Mouse (Mus musculus) heart, embryonic 16.5 days (tissue): ENCODE data around the gene Kif1c. TPM values are rescaled to one million over a fixed set of nuclear protein-coding genes. Genes with fewer than 3 reads are reported as not detected.
A peak's percentile ranks its signal among the peaks of the same experiment; 100 is the strongest.

ENCODE experiments used
- ATAC-seq: fragments of 200-750 bp; cut with Nextera tagmentation; replicated peaks from 2 replicates; pipeline ENCODE4 v1.8.0; 2017; ENCODE audit warnings: moderate number of reproducible peaks; ENCODE audit not compliant: insufficient read depth, low FRiP score; ENCODE audit errors: extremely low read depth
- H3K27ac ChIP-seq: fragments of 300-500 bp; sonication (generic); 2 replicates; pipeline ENCODE4 v1.5.1; 2014; ENCODE audit warnings: mild to moderate bottlenecking, low read length, control low read depth, moderate library complexity
- H3K27me3 ChIP-seq: fragments of 300-500 bp; sonication (generic); 2 replicates; pipeline ENCODE4 v1.6.1; 2014; ENCODE audit warnings: low read length, mixed read lengths; ENCODE audit not compliant: control insufficient read depth, insufficient read depth
- H3K36me3 ChIP-seq: fragments of 300-500 bp; sonication (generic); 2 replicates; pipeline ENCODE4 v1.6.1; 2014; ENCODE audit not compliant: control insufficient read depth, insufficient read depth
- H3K4me1 ChIP-seq: fragments of 300-500 bp; sonication (generic); 2 replicates; pipeline ENCODE4 v1.6.1; 2014; ENCODE audit warnings: low read length, mixed read lengths; ENCODE audit not compliant: control insufficient read depth, insufficient read depth
- H3K4me2 ChIP-seq: fragments of 300-500 bp; sonication (generic); 2 replicates; pipeline ENCODE4 v1.6.1; 2014; ENCODE audit warnings: low read depth, mild to moderate bottlenecking, control low read depth, low read length
- H3K4me3 ChIP-seq: fragments of 300-500 bp; sonication (generic); 2 replicates; pipeline ENCODE4 v1.5.1; 2014; ENCODE audit warnings: mild to moderate bottlenecking, control low read depth, low read length
- H3K9ac ChIP-seq: fragments of 300-500 bp; sonication (generic); 2 replicates; pipeline ENCODE4 v1.6.1; 2014; ENCODE audit warnings: low read length, control low read depth
- H3K9me3 ChIP-seq: fragments of 300-500 bp; sonication (generic); replicated peaks from 2 replicates; pipeline ENCODE4 v1.6.1; 2016; ENCODE audit warnings: low read length; ENCODE audit not compliant: control insufficient read depth
- WGBS: fragments of 180-500 bp; shearing (Covaris S2); extraction: QIAGEN DNeasy Blood & Tissue Kit; methylation state at CpG from one replicate; pipeline ENCODE4 v1.1.7; 2014; 5-methylcytosine and 5-hydroxymethylcytosine counted together
- polyA plus RNA-seq: library from polyadenylated mRNA; unstranded; fragments of >200 nt; fragmentation: Nextera tagmentation; extraction: Ambion mirVana; gene quantifications from 2 replicates; pipeline ENCODE4 v1.2.1, GENCODE M21; 2015

Kif1c gene
- polyA plus RNA-seq, 1 experiment from 2014 or later: 5.2 TPM

- Histone ChIP-seq H3K4me3 (no peak overlapping the region), H3K4me2 (no peak overlapping the region), H3K36me3 (peaks cover 42% of the 10 kb centered on the region), H3K27ac (peak overlapping the region; percentile 30), H3K27me3 (no peaks in the 10 kb centered on the region), H3K4me1 (peaks cover 24% of the 10 kb centered on the region), H3K9ac (no peak overlapping the region), H3K9me3 (no peaks in the 10 kb centered on the region)
- no peak for ATAC-seq
- 82% methylated on average over 6 of the region's 6 CpGs for WGBS
These were observed 36.4 kb upstream of the Kif1c start for GRCm38 (mm10) chr11:70663957-70664356.

- Histone ChIP-seq H3K36me3 (peaks cover 39% of the 10 kb centered on the region), H3K4me1 (peaks cover 18% of the 10 kb centered on the region), H3K4me2 (no peak overlapping the region), H3K4me3 (no peak overlapping the region), H3K9ac (no peak overlapping the region), H3K27me3 (no peaks in the 10 kb centered on the region), H3K9me3 (no peaks in the 10 kb centered on the region), H3K27ac (no peak overlapping the region)
- no peak for ATAC-seq
- 91% methylated on average over 9 of the region's 9 CpGs for WGBS
These were observed 35.6 kb upstream of the Kif1c start for GRCm38 (mm10) chr11:70664741-70665140.

GRCm38 (mm10) chr11:70666687-70667086 is 33.7 kb upstream of the Kif1c start:
- 96% methylated on average over 8 of the region's 8 CpGs for WGBS
- Histone ChIP-seq H3K27ac (no peak overlapping the region), H3K9ac (no peak overlapping the region), H3K9me3 (no peaks in the 10 kb centered on the region), H3K36me3 (peaks cover 36% of the 10 kb centered on the region), H3K27me3 (no peaks in the 10 kb centered on the region), H3K4me3 (no peak overlapping the region), H3K4me2 (no peak overlapping the region), H3K4me1 (peaks cover 18% of the 10 kb centered on the region)
- no peak for ATAC-seq

GRCm38 (mm10) chr11:70667271-70668150 is 32.8 kb upstream of the Kif1c start:
- Histone ChIP-seq H3K4me2 (peak overlapping the region; percentile 91), H3K4me3 (peak overlapping the region; percentile 68), H3K9me3 (no peaks in the 10 kb centered on the region), H3K4me1 (peaks cover 18% of the 10 kb centered on the region), H3K36me3 (peaks cover 32% of the 10 kb centered on the region), H3K9ac (peak overlapping the region; percentile 78), H3K27ac (peak overlapping the region; percentile 89), H3K27me3 (no peaks in the 10 kb centered on the region)
- 63% methylated on average over 14 of the region's 14 CpGs for WGBS
- no peak for ATAC-seq

GRCm38 (mm10) chr11:70668335-70668770 is 32.0 kb upstream of the Kif1c start:
- Histone ChIP-seq H3K9me3 (no peaks in the 10 kb centered on the region), H3K4me2 (peak overlapping the region; percentile 91), H3K4me3 (peak overlapping the region; percentile 68), H3K4me1 (peaks cover 13% of the 10 kb centered on the region), H3K36me3 (peaks cover 25% of the 10 kb centered on the region), H3K27me3 (no peaks in the 10 kb centered on the region), H3K27ac (peak overlapping the region; percentile 89), H3K9ac (peak overlapping the region; percentile 78)
- ATAC-seq: peak; percentile 18
- 2% methylated on average over 15 of the region's 15 CpGs for WGBS

GRCm38 (mm10) chr11:70668771-70669505 is 31.4 kb upstream of the Kif1c start, which contains the start of gene Spag7:
Gene Spag7, minus strand, starts transcription at chr11:70669416.
- peaks cover 24% of the 10 kb centered on the region for H3K36me3 ChIP-seq
- WGBS: under 1% methylated on average over 44 of the region's 44 CpGs
- peak within 1 kb of the TSS; percentile 97 for H3K27ac ChIP-seq
- H3K27me3 ChIP-seq: no peaks in the 10 kb centered on the region
- peak; percentile 95 for ATAC-seq
- H3K4me2 ChIP-seq: peak within 1 kb of the TSS; percentile 91
- H3K9ac ChIP-seq: peak within 1 kb of the TSS; percentile 86
- H3K9me3 ChIP-seq: no peaks in the 10 kb centered on the region
- H3K4me1 ChIP-seq: peaks cover 13% of the 10 kb centered on the region
- peak within 1 kb of the TSS; percentile 68 for H3K4me3 ChIP-seq

- H3K4me2 ChIP-seq: peak overlapping the region; percentile 88
- H3K9me3 ChIP-seq: no peaks in the 10 kb centered on the region
- H3K9ac ChIP-seq: peak overlapping the region; percentile 86
- peaks cover 21% of the 10 kb centered on the region for H3K36me3 ChIP-seq
- H3K4me3 ChIP-seq: peak overlapping the region; percentile 68
- ATAC-seq: peak; percentile 16
- peaks cover 13% of the 10 kb centered on the region for H3K4me1 ChIP-seq
- H3K27me3 ChIP-seq: no peaks in the 10 kb centered on the region
- WGBS: under 1% methylated on average over 31 of the region's 31 CpGs
- peak overlapping the region; percentile 97 for H3K27ac ChIP-seq
These were observed 30.6 kb upstream of the Kif1c start for GRCm38 (mm10) chr11:70669582-70670345.

GRCm38 (mm10) chr11:70670483-70670882 is 29.9 kb upstream of the Kif1c start:
- Histone ChIP-seq H3K27ac (peak overlapping the region; percentile 97), H3K36me3 (peaks cover 17% of the 10 kb centered on the region), H3K9ac (peak overlapping the region; percentile 86), H3K4me3 (peak overlapping the region; percentile 68), H3K9me3 (no peaks in the 10 kb centered on the region), H3K4me2 (peak overlapping the region; percentile 88), H3K4me1 (peaks cover 13% of the 10 kb centered on the region), H3K27me3 (no peaks in the 10 kb centered on the region)
- 35% methylated on average over 14 of the region's 14 CpGs for WGBS
- no peak for ATAC-seq
